Mouse (Mus musculus): ENCODE results near the gene Serpina6. TPM values are rescaled to one million over a fixed set of nuclear protein-coding genes. Genes with fewer than 3 reads are reported as not detected.

The Serpina6 gene
- polyA plus RNA-seq, 1 experiment from 2014 or later = 300 TPM

GRCm38 (mm10) chr12:103653836-103654235 is 3.2 kb downstream of the Serpina6 start:
- H3K36me3 ChIP-seq = no peaks in the 10 kb centered on the region
- no peak overlapping the region for H3K4me2 ChIP-seq
- no peak overlapping the region for H3K9ac ChIP-seq
- no peak overlapping the region for H3K27ac ChIP-seq
- no peaks in the 10 kb centered on the region for H3K9me3 ChIP-seq
- WGBS = 91% methylated on average over 2 of the region's 2 CpGs
- ATAC-seq (ENCODE audit: insufficient read depth, low FRiP score, low read depth) = no peak
- no peak overlapping the region for H3K4me3 ChIP-seq (replicated peaks)
- H3K4me1 ChIP-seq = no peaks in the 10 kb centered on the region
- H3K27me3 ChIP-seq (replicated peaks) = no peaks in the 10 kb centered on the region

GRCm38 (mm10) chr12:103646314-103646713 is 10.7 kb downstream of the Serpina6 start:
- no peaks in the 10 kb centered on the region for H3K9me3 ChIP-seq
- WGBS = 69% methylated on average over 2 of the region's 2 CpGs

GRCm38 (mm10) chr12:103644601-103645000 is 12.4 kb downstream of the Serpina6 start:
- Histone ChIP-seq H3K4me3 (replicated peaks) (no peak overlapping the region), H3K4me1 (no peaks in the 10 kb centered on the region), H3K27ac (no peak overlapping the region), H3K9me3 (no peaks in the 10 kb centered on the region), H3K36me3 (no peaks in the 10 kb centered on the region), H3K9ac (no peak overlapping the region), H3K27me3 (replicated peaks) (no peaks in the 10 kb centered on the region), H3K4me2 (no peak overlapping the region)
- ATAC-seq (ENCODE audit: insufficient read depth, low FRiP score, low read depth) = no peak
- 22% methylated on average over 5 of the region's 5 CpGs for WGBS

More at GRCm38 (mm10) chr12:103646314-103646713, 10.7 kb downstream of the Serpina6 start:
- H3K4me1 ChIP-seq = no peaks in the 10 kb centered on the region
- H3K9ac ChIP-seq = no peak overlapping the region
- H3K36me3 ChIP-seq = no peaks in the 10 kb centered on the region
- no peak for ATAC-seq (ENCODE audit: insufficient read depth, low FRiP score, low read depth)
- H3K4me3 ChIP-seq (replicated peaks) = no peak overlapping the region
- no peak overlapping the region for H3K27ac ChIP-seq
- H3K4me2 ChIP-seq = no peak overlapping the region
- H3K27me3 ChIP-seq (replicated peaks) = no peaks in the 10 kb centered on the region

GRCm38 (mm10) chr12:103643818-103644217 is 13.2 kb downstream of the Serpina6 start:
- no peaks in the 10 kb centered on the region for H3K27me3 ChIP-seq (replicated peaks)
- H3K9ac ChIP-seq = no peak overlapping the region
- H3K4me2 ChIP-seq = no peak overlapping the region
- no peak overlapping the region for H3K27ac ChIP-seq
- H3K36me3 ChIP-seq = no peaks in the 10 kb centered on the region
- no peaks in the 10 kb centered on the region for H3K9me3 ChIP-seq
- WGBS = 74% methylated on average over 3 of the region's 3 CpGs
- no peak for ATAC-seq (ENCODE audit: insufficient read depth, low FRiP score, low read depth)
- no peak overlapping the region for H3K4me3 ChIP-seq (replicated peaks)
- H3K4me1 ChIP-seq = no peaks in the 10 kb centered on the region

GRCm38 (mm10) chr12:103643336-103643735 is 13.7 kb downstream of the Serpina6 start:
- H3K4me1 ChIP-seq = no peaks in the 10 kb centered on the region
- no peak overlapping the region for H3K9ac ChIP-seq
- WGBS = 0% methylated on average over 2 of the region's 2 CpGs
- H3K27me3 ChIP-seq (replicated peaks) = no peaks in the 10 kb centered on the region
- no peaks in the 10 kb centered on the region for H3K9me3 ChIP-seq
- H3K27ac ChIP-seq = no peak overlapping the region
- H3K4me2 ChIP-seq = no peak overlapping the region
- no peak overlapping the region for H3K4me3 ChIP-seq (replicated peaks)
- H3K36me3 ChIP-seq = no peaks in the 10 kb centered on the region
- ATAC-seq (ENCODE audit: insufficient read depth, low FRiP score, low read depth) = no peak

- Histone ChIP-seq H3K27ac (no peak overlapping the region), H3K9me3 (no peaks in the 10 kb centered on the region), H3K27me3 (replicated peaks) (no peaks in the 10 kb centered on the region), H3K4me2 (no peak overlapping the region), H3K4me3 (replicated peaks) (no peak overlapping the region), H3K4me1 (no peaks in the 10 kb centered on the region), H3K36me3 (no peaks in the 10 kb centered on the region), H3K9ac (no peak overlapping the region)
- WGBS = 85% methylated on average over 2 of the region's 2 CpGs
- ATAC-seq (ENCODE audit: insufficient read depth, low FRiP score, low read depth) = no peak
Observed at GRCm38 (mm10) chr12:103635846-103636245, 21.2 kb downstream of the Serpina6 start.

GRCm38 (mm10) chr12:103634430-103634829 is 22.6 kb downstream of the Serpina6 start:
- no peak overlapping the region for H3K4me2 ChIP-seq
- H3K9ac ChIP-seq = no peak overlapping the region
- WGBS = 85% methylated on average over 2 of the region's 2 CpGs
- no peak for ATAC-seq (ENCODE audit: insufficient read depth, low FRiP score, low read depth)
- H3K27me3 ChIP-seq (replicated peaks) = no peaks in the 10 kb centered on the region
- no peaks in the 10 kb centered on the region for H3K4me1 ChIP-seq
- H3K36me3 ChIP-seq = no peaks in the 10 kb centered on the region
- no peak overlapping the region for H3K4me3 ChIP-seq (replicated peaks)
- no peaks in the 10 kb centered on the region for H3K9me3 ChIP-seq
- H3K27ac ChIP-seq = no peak overlapping the region

- WGBS = 52% methylated on average over 3 of the region's 3 CpGs
- no peaks in the 10 kb centered on the region for H3K36me3 ChIP-seq
- H3K4me1 ChIP-seq = no peaks in the 10 kb centered on the region
- ATAC-seq (ENCODE audit: insufficient read depth, low FRiP score, low read depth) = peak; percentile 36; the same call in 1 of the 2 replicates
- no peak within 1 kb of the TSS for H3K4me3 ChIP-seq (replicated peaks)
- H3K27ac ChIP-seq = no peak within 1 kb of the TSS
- H3K4me2 ChIP-seq = 0 out of 2 replicates have a peak within 1 kb of the TSS, but pooled peaks have one; percentile 5
- no peaks in the 10 kb centered on the region for H3K9me3 ChIP-seq
- no peaks in the 10 kb centered on the region for H3K27me3 ChIP-seq (replicated peaks)
- no peak within 1 kb of the TSS for H3K9ac ChIP-seq
Observed at GRCm38 (mm10) chr12:103631203-103631612, 25.8 kb downstream of the Serpina6 start, which contains the start of gene Serpina10. TSS of gene Serpina10 (minus strand) at chr12:103631444.

GRCm38 (mm10) chr12:103616860-103617261 is 40.2 kb downstream of the Serpina6 start:
- H3K9ac ChIP-seq = no peak overlapping the region
- H3K4me1 ChIP-seq = no peaks in the 10 kb centered on the region
- H3K4me3 ChIP-seq (replicated peaks) = no peak overlapping the region
- H3K36me3 ChIP-seq = no peaks in the 10 kb centered on the region
- ATAC-seq (ENCODE audit: insufficient read depth, low FRiP score, low read depth) = no peak
- no peaks in the 10 kb centered on the region for H3K9me3 ChIP-seq
- WGBS = 67% methylated on average over 10 of the region's 10 CpGs
- no peak overlapping the region for H3K4me2 ChIP-seq
- no peak overlapping the region for H3K27ac ChIP-seq
- H3K27me3 ChIP-seq (replicated peaks) = no peaks in the 10 kb centered on the region

GRCm38 (mm10) chr12:103615734-103616133 is 41.3 kb downstream of the Serpina6 start:
- WGBS = 74% methylated on average over 4 of the region's 4 CpGs
- H3K36me3 ChIP-seq = no peaks in the 10 kb centered on the region
- ATAC-seq (ENCODE audit: insufficient read depth, low FRiP score, low read depth) = no peak

GRCm38 (mm10) chr12:103615141-103615540 is 41.9 kb downstream of the Serpina6 start:
- H3K36me3 ChIP-seq = no peaks in the 10 kb centered on the region
- no peaks in the 10 kb centered on the region for H3K9me3 ChIP-seq
- H3K9ac ChIP-seq = no peak overlapping the region
- ATAC-seq (ENCODE audit: insufficient read depth, low FRiP score, low read depth) = no peak
- H3K4me1 ChIP-seq = no peaks in the 10 kb centered on the region
- no peak overlapping the region for H3K4me3 ChIP-seq (replicated peaks)
- H3K27me3 ChIP-seq (replicated peaks) = no peaks in the 10 kb centered on the region
- H3K27ac ChIP-seq = no peak overlapping the region
- 84% methylated on average over 1 of the region's 1 CpGs for WGBS
- H3K4me2 ChIP-seq = no peak overlapping the region

More at GRCm38 (mm10) chr12:103615734-103616133, 41.3 kb downstream of the Serpina6 start:
- Histone ChIP-seq H3K4me1 (no peaks in the 10 kb centered on the region), H3K9ac (no peak overlapping the region), H3K27ac (no peak overlapping the region), H3K27me3 (replicated peaks) (no peaks in the 10 kb centered on the region), H3K4me3 (replicated peaks) (no peak overlapping the region), H3K9me3 (no peaks in the 10 kb centered on the region), H3K4me2 (no peak overlapping the region)

- Histone ChIP-seq H3K27ac (no peak overlapping the region), H3K4me1 (no peaks in the 10 kb centered on the region), H3K4me3 (replicated peaks) (no peak overlapping the region), H3K9me3 (no peaks in the 10 kb centered on the region), H3K27me3 (replicated peaks) (no peaks in the 10 kb centered on the region), H3K36me3 (no peaks in the 10 kb centered on the region), H3K9ac (no peak overlapping the region), H3K4me2 (no peak overlapping the region)
- WGBS = 74% methylated on average over 3 of the region's 3 CpGs
- ATAC-seq (ENCODE audit: insufficient read depth, low FRiP score, low read depth) = no peak
Observed at GRCm38 (mm10) chr12:103601839-103602238, 55.2 kb downstream of the Serpina6 start.

GRCm38 (mm10) chr12:103600364-103600763 is 56.6 kb downstream of the Serpina6 start:
- Histone ChIP-seq H3K9me3 (no peaks in the 10 kb centered on the region), H3K9ac (no peak overlapping the region), H3K27me3 (replicated peaks) (no peaks in the 10 kb centered on the region), H3K4me2 (no peak overlapping the region), H3K4me1 (no peaks in the 10 kb centered on the region), H3K36me3 (no peaks in the 10 kb centered on the region), H3K27ac (no peak overlapping the region), H3K4me3 (replicated peaks) (no peak overlapping the region)
- ATAC-seq (ENCODE audit: insufficient read depth, low FRiP score, low read depth) = no peak
- 46% methylated on average over 3 of the region's 3 CpGs for WGBS
